Mouse (Mus musculus) frontal cortex, postnatal 25 days (tissue): Measurements from ENCODE around the gene Sv2c.
A peak's percentile ranks its signal among the peaks of the same experiment; 100 is the strongest.
"Not testable (repeated sequence)": the region's sequence is repeated elsewhere in the genome, so short reads cannot be mapped to it uniquely, and the experiment has no call there.

Experiments
- DNase-seq, 2 experiments: peaks; one replicate each; pipeline ENCODE4 v3.0.0; 2022; ENCODE audit warnings: low spot score in 2 of 2

Gene Sv2c

GRCm38 (mm10) chr13:95968031-95968430, 164.3 kb downstream of the Sv2c start:
- not testable (repeated sequence) for DNase-seq

- no peak for DNase-seq
Observed at GRCm38 (mm10) chr13:95966791-95967190, 165.6 kb downstream of the Sv2c start.

- DNase-seq, result no peak
Observed at GRCm38 (mm10) chr13:95965596-95965995, 166.8 kb downstream of the Sv2c start.

GRCm38 (mm10) chr13:95965162-95965561, 167.2 kb downstream of the Sv2c start:
- DNase-seq, result no peak

- no peak for DNase-seq
Observed at GRCm38 (mm10) chr13:95964226-95964625, 168.2 kb downstream of the Sv2c start.

- no peak for DNase-seq
Observed at GRCm38 (mm10) chr13:95963671-95964070, 168.7 kb downstream of the Sv2c start.

- no peak for DNase-seq
Observed at GRCm38 (mm10) chr13:95961905-95962304, 170.5 kb downstream of the Sv2c start.

- peak; percentile 17 to 36 for DNase-seq
Observed at GRCm38 (mm10) chr13:95961191-95961791, 171.1 kb downstream of the Sv2c start.

GRCm38 (mm10) chr13:95960477-95961185, 171.7 kb downstream of the Sv2c start:
- DNase-seq, result no peak

GRCm38 (mm10) chr13:95959651-95960476, 172.5 kb downstream of the Sv2c start:
- no peak for DNase-seq

GRCm38 (mm10) chr13:95957134-95957533, 175.2 kb downstream of the Sv2c start:
- no peak for DNase-seq

- no peak for DNase-seq
Observed at GRCm38 (mm10) chr13:95956327-95956781, 176.0 kb downstream of the Sv2c start.

- no peak for DNase-seq
Observed at GRCm38 (mm10) chr13:95955204-95955603, 177.2 kb downstream of the Sv2c start.

GRCm38 (mm10) chr13:95953636-95954035, 178.7 kb downstream of the Sv2c start:
- DNase-seq, result no peak

GRCm38 (mm10) chr13:95952263-95952662, 180.1 kb downstream of the Sv2c start:
- DNase-seq, result no peak

- DNase-seq, result no peak
Observed at GRCm38 (mm10) chr13:95951098-95951894, 181.1 kb downstream of the Sv2c start.

- DNase-seq, result no peak
Observed at GRCm38 (mm10) chr13:95950434-95951091, 181.8 kb downstream of the Sv2c start.

- no peak for DNase-seq
Observed at GRCm38 (mm10) chr13:95949356-95949755, 183.0 kb downstream of the Sv2c start.

GRCm38 (mm10) chr13:95948821-95949220, 183.6 kb downstream of the Sv2c start:
- DNase-seq, result no peak

GRCm38 (mm10) chr13:95948394-95948793, 184.0 kb downstream of the Sv2c start:
- DNase-seq, result no peak

GRCm38 (mm10) chr13:95945937-95946507, 186.4 kb downstream of the Sv2c start:
- DNase-seq, result no peak
